Mouse (Mus musculus) spleen, adult 2 months (tissue): ENCODE data around the gene Smok2b. TPM values are rescaled to one million over a fixed set of nuclear protein-coding genes. Genes with fewer than 3 reads are reported as not detected.
"Not testable (repeated sequence)": the region's sequence is repeated elsewhere in the genome, so short reads cannot be mapped to it uniquely, and the experiment has no call there.

ENCODE experiments used
- DNase-seq, 2 experiments: peaks; one replicate each; pipeline versions ENCODE4 v3.0.0 to v3.0.0-alpha.2; 2012 to 2021; ENCODE audit warnings: low spot score in 2 of 2, low read depth in 1 of 2
- H3K27ac ChIP-seq: fragments of 200-500 bp; 2 replicates; pipeline ENCODE4 v1.5.1; 2012; ENCODE audit warnings: low read length, inconsistent platforms; ENCODE audit not compliant: insufficient read depth
- H3K27me3 ChIP-seq: fragments of 200-500 bp; 2 replicates; pipeline ENCODE4 v1.6.1; 2012; ENCODE audit warnings: mild to moderate bottlenecking, moderate library complexity, low read length, inconsistent platforms; ENCODE audit not compliant: control insufficient read depth, insufficient read depth
- H3K36me3 ChIP-seq: fragments of 200-500 bp; 2 replicates; pipeline ENCODE4 v1.6.1; 2012; ENCODE audit warnings: mild to moderate bottlenecking, low read length, inconsistent platforms; ENCODE audit not compliant: control insufficient read depth, insufficient read depth
- H3K4me1 ChIP-seq: fragments of 200-500 bp; 2 replicates; pipeline ENCODE4 v1.6.1; 2011; ENCODE audit warnings: inconsistent platforms; ENCODE audit not compliant: control insufficient read depth, insufficient read depth, insufficient read length
- H3K4me3 ChIP-seq: fragments of 200-500 bp; 2 replicates; pipeline ENCODE4 v1.5.1; 2011; ENCODE audit warnings: mild to moderate bottlenecking, inconsistent platforms; ENCODE audit not compliant: insufficient read depth, insufficient read length; ENCODE audit errors: extremely low read depth
- CTCF ChIP-seq: fragments of 200-500 bp; IDR thresholded peaks from 2 replicates; pipeline ENCODE4 v1.5.1; 2011; ENCODE audit warnings: mild to moderate bottlenecking, inconsistent platforms; ENCODE audit not compliant: insufficient read depth, insufficient read length, insufficient replicate concordance; ENCODE audit errors: extremely low read depth
- POLR2A ChIP-seq: fragments of 200-500 bp; IDR thresholded peaks from 2 replicates; pipeline ENCODE4 v1.6.1; 2011; ENCODE audit warnings: low read depth, low read length, inconsistent platforms
- WGBS: fragments of 180-500 bp; shearing (Covaris S2); methylation state at CpG from one replicate; pipeline ENCODE4 v1.1.7; 2018; 5-methylcytosine and 5-hydroxymethylcytosine counted together
- polyA plus RNA-seq: library from polyadenylated mRNA; depleted of rRNA; stranded (reverse); fragments of >200 nt; gene quantifications from 2 replicates; pipeline ENCODE4 v1.2.3, GENCODE M21; 2012

Smok2b gene
- polyA plus RNA-seq, 1 experiment, result not detected

DNA sequence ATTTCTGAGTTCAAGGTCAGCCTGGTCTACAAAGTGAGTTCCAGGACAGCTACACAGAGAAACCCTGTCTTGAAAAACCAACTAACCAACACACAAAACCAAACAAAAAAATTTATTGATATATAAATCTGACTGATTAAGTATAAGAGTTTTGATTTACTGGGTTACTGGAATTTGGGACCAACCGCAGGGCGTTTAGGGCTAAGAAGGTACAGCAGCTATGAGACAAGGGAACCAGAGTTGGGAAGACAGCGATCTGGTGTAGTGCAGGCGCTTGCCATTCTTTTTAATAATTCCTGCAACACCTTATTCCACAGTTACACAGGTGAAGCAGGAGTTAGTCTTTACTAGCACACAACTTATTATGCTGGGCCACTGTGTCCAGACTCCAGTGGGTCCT is 28.5 kb upstream of the Smok2b start:
- not testable (repeated sequence) for H3K4me3 ChIP-seq, H3K4me1 ChIP-seq, H3K36me3 ChIP-seq, DNase-seq, H3K27ac ChIP-seq, H3K27me3 ChIP-seq
- WGBS, result 84% methylated on average over 4 of the region's 4 CpGs

DNA sequence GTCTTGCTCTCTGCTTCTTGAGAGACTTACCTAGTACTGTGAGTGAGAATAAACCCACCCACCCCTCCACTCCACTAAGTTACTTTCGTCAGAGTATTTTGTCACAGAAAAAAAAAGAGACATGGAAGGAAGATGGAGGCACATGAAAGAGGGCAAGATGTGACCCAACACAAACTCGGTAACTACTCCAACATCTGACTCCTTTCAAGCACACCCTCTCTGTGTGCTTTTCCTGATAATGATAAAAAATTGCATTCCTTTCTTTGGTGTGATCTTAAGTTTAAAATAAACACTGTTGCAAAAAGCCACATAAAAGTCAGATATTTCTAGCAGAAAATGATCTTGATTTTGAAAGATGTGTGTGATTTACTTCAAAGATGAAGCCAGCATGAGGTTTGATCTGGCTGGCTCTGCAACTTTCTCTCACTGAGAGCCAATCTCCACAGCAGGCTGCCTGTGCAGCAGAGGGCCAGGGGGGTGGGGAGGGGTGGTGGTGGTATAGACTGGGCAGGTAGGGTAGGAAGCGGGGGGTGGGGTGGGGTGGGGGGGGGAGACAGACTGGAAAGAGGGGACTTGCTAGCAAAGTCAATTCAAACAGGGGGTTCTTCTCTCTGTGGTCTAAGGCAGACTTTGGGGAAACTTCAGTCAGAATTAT is 27.5 kb upstream of the Smok2b start:
- H3K4me1 ChIP-seq, H3K36me3 ChIP-seq, H3K4me3 ChIP-seq, DNase-seq, H3K27ac ChIP-seq, H3K27me3 ChIP-seq: not testable (repeated sequence)
- 83% methylated on average over 2 of the region's 3 CpGs for WGBS

DNA sequence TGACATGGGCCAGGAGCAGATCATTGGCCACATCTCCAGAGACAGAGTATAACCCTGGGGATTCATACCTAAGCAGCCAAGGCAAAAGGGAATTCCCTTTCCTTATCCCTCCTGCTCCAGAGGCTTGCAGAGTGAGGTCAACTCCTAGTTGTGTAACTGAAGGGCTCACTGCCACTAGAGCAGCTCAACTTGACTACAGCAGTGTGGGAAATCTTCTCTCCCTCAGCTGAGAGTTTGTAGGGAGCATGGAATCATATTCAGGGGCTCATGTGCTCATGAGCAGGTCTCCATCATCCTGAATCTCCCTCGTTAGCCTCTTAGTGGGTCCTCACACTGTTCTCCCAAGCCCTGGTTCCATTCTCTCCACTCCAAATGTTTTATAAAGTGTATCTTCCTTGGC is 24.8 kb upstream of the Smok2b start:
- H3K27ac ChIP-seq, H3K4me1 ChIP-seq, DNase-seq, H3K27me3 ChIP-seq, H3K4me3 ChIP-seq, H3K36me3 ChIP-seq: not testable (repeated sequence)
- WGBS, result 76% methylated on average over 1 of the region's 1 CpGs

DNA sequence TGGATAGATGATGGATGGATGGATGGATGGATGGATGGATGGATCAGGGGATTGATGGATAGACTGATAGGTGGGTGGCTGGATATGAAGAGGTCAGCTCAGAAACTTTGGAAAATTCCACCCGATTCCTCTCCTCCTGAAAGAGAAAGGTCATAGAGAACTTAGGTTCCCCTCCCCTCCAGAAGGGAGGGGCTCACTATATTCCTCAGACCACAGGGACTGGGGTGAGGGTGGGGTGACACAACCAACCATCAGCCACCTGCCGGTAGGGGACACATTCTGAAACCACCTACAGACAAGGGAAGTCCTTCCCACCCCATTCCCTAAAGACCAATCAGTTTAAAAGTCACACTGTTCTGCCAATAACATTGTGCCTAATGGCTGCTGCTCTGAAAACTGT is 23.6 kb upstream of the Smok2b start:
- Histone ChIP-seq H3K36me3 (no peaks in the 10 kb centered on the region), H3K4me3 (no peak overlapping the region), H3K27ac (no peak overlapping the region), H3K4me1 (no peaks in the 10 kb centered on the region), H3K27me3 (no peaks in the 10 kb centered on the region)
- no peak for DNase-seq
- WGBS, result 86% methylated on average over 2 of the region's 2 CpGs
- TF ChIP-seq CTCF (no peak), POLR2A (no peak)

DNA sequence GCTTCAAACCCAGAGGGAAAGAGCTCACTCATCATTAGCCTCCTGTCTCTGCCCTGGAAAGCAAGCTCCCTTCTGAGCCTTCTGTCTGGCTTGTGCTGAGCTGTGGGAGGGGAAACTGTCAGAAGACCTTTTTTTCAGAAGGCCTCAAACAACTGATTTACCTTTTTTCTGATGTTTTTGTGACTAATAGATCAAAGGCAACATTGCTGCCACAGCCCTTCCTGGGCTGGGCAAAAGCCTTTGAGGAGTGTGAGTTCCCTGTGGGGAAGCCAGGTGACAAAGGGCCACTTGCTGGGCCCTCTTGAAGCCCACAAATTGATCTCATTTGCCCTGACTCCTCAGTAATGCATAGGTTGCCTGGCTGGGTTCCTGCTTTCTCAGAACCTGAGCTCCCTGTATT is 21.6 kb upstream of the Smok2b start:
- H3K4me3 ChIP-seq, H3K36me3 ChIP-seq, H3K4me1 ChIP-seq, H3K27ac ChIP-seq, H3K27me3 ChIP-seq, DNase-seq: not testable (repeated sequence)

DNA sequence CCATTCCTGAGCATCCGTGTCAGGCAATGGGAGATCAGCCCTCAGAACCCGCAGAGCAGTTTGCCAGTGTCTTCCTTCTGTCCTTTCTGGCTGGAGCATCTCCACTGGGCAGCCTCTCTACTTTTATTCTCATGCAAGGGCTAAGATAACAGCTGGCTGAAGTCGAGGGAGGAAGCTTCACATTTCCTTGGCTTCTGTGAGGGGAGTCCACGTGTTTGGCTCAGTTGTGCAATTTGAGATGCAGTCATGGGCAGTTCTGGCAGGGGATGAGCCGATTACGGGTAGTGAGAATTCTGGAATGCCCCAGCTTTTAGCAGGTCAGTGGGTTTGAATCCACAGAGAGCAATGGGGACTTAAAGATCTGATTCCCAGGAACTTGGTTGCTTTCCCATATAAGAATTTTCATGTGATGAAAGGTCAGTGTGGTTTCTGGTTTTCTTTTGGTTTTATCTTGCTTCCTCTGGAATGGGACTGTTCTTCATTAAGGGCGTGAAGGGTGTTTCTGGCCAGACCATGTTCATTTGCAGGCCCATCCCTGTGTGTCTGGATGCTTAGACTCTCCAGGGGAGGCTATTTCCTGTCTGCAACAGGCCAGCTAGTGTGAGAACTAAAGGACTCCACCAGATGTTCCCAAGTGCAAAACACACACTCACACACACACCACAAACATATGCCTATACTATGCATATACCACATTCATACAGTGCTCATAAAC is 17.8 kb upstream of the Smok2b start:
- WGBS, result 67% methylated on average over 7 of the region's 7 CpGs

DNA sequence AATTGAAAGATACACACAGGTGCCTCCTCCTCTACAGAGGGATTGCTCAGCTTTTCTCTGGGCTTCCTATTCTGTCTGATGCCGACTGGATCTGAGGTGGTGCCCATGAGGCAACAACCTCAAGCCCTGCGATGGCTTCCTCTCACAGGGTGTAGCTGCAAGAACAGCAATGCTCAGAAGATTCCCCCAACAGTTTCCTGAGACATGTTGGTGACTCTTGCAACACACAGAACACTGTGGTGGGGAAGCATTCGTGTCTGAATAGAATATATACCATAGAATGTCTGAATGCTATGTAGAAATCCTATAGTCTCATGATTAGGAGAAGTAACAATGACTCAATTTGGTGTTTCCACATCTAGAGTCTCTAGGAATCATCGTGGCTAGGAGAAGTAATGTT is 15.9 kb upstream of the Smok2b start:
- DNase-seq, result no peak
- H3K36me3 ChIP-seq, result no peaks in the 10 kb centered on the region
- no peak overlapping the region for H3K27ac ChIP-seq
- no peak for TF ChIP-seq CTCF
- TF ChIP-seq POLR2A, result no peak
- H3K27me3 ChIP-seq, result no peaks in the 10 kb centered on the region
- H3K4me3 ChIP-seq, result no peak overlapping the region
- WGBS, result 60% methylated on average over 4 of the region's 4 CpGs
- no peaks in the 10 kb centered on the region for H3K4me1 ChIP-seq

More for the DNA sequence above, 17.8 kb upstream of the Smok2b start:
- Histone ChIP-seq H3K4me3 (no peak overlapping the region), H3K27me3 (no peaks in the 10 kb centered on the region), H3K27ac (no peak overlapping the region), H3K4me1 (no peaks in the 10 kb centered on the region), H3K36me3 (no peaks in the 10 kb centered on the region)
- TF ChIP-seq POLR2A (no peak), CTCF (no peak)
- DNase-seq, result no peak
